Mouse (Mus musculus): ENCODE measurements around the gene Zfp120. TPM values are rescaled to one million over a fixed set of nuclear protein-coding genes. Genes with fewer than 3 reads are reported as not detected.
"Not testable (repeated sequence)": the region's sequence is repeated elsewhere in the genome, so short reads cannot be mapped to it uniquely, and the experiment has no call there.

Zfp120 gene
- total RNA-seq (2015): 18.4 and 25.2 TPM in 2 replicates
- total RNA-seq (2017): 31.3 and 42.7 TPM in 2 replicates

GRCm38 (mm10) chr2:150136435-150136897 is at the start of gene Zfp120:
TSS of gene Zfp120 (minus strand) at chr2:150136708.
- peak; percentile 89 for ATAC-seq (ENCODE audit: poor library complexity, severe bottlenecking)

GRCm38 (mm10) chr2:150181570-150181999 is 45.1 kb upstream of the Zfp120 start, which contains the start of gene Gm14139:
TSS of gene Gm14139 (plus strand) at chr2:150181755.
- not testable (repeated sequence) for ATAC-seq (ENCODE audit: poor library complexity, severe bottlenecking)

GRCm38 (mm10) chr2:150181046-150181445 is 44.5 kb upstream of the Zfp120 start:
- not testable (repeated sequence) for ATAC-seq (ENCODE audit: poor library complexity, severe bottlenecking)

GRCm38 (mm10) chr2:150179579-150179978 is 43.1 kb upstream of the Zfp120 start, which contains the start of gene Gm10770:
TSS of gene Gm10770 (minus strand) at chr2:150179679.
- ATAC-seq (ENCODE audit: poor library complexity, severe bottlenecking): not testable (repeated sequence)

- no peak for ATAC-seq (ENCODE audit: poor library complexity, severe bottlenecking)
Observed at GRCm38 (mm10) chr2:150173833-150174232, 37.3 kb upstream of the Zfp120 start.

GRCm38 (mm10) chr2:150166703-150167102 is 30.2 kb upstream of the Zfp120 start:
- no peak for ATAC-seq (ENCODE audit: poor library complexity, severe bottlenecking)

- no peak for ATAC-seq (ENCODE audit: poor library complexity, severe bottlenecking)
Observed at GRCm38 (mm10) chr2:150132773-150133172, 3.7 kb downstream of the Zfp120 start.

GRCm38 (mm10) chr2:150132002-150132401 is 4.5 kb downstream of the Zfp120 start:
- peak; percentile 46 for ATAC-seq (ENCODE audit: poor library complexity, severe bottlenecking)

GRCm38 (mm10) chr2:150111247-150111912 is 25.1 kb downstream of the Zfp120 start:
- ATAC-seq (ENCODE audit: poor library complexity, severe bottlenecking): no peak

- ATAC-seq (ENCODE audit: poor library complexity, severe bottlenecking): peak; percentile 66
Observed at GRCm38 (mm10) chr2:150099618-150100017, 36.9 kb downstream of the Zfp120 start.

Other genes with a start within 250 kb of the Zfp120 start
- not detected in 2 replicates for gene Gm10770, start 43.0 kb upstream of the Zfp120 start, total RNA-seq (2015)
- not detected in 2 replicates for gene Gm10770, start 43.0 kb upstream of the Zfp120 start, total RNA-seq (2017)
- not detected in 2 replicates for gene Gm14139, start 45.0 kb upstream of the Zfp120 start, total RNA-seq (2015)
- not detected in 2 replicates for gene Gm14139, start 45.0 kb upstream of the Zfp120 start, total RNA-seq (2017)
- 1.8 and 2.5 TPM in 2 replicates for gene Zfp937, start 81.4 kb upstream of the Zfp120 start, total RNA-seq (2015)
- gene Zfp937, start 81.4 kb upstream of the Zfp120 start, total RNA-seq (2017): 2.2 and 2.8 TPM in 2 replicates
- gene Gm21994, start 118.9 kb upstream of the Zfp120 start, total RNA-seq (2015): 2.8 and 4.4 TPM in 2 replicates
- 3.5 and 6.2 TPM in 2 replicates for gene Gm21994, start 118.9 kb upstream of the Zfp120 start, total RNA-seq (2017)
- not detected in 2 replicates for gene Gm14124, start 120.8 kb upstream of the Zfp120 start, total RNA-seq (2015)
- not detected in 2 replicates for gene Gm14124, start 120.8 kb upstream of the Zfp120 start, total RNA-seq (2017)
- gene Gm10130, start 187.0 kb upstream of the Zfp120 start, total RNA-seq (2015): 1.7 TPM in 1 of 2 replicates, not detected in the other
- gene Gm10130, start 187.0 kb upstream of the Zfp120 start, total RNA-seq (2017): 1.6 and 2.2 TPM in 2 replicates
- 2.7 and 5.6 TPM in 2 replicates for gene 3300002I08Rik, start 226.1 kb upstream of the Zfp120 start, total RNA-seq (2015)
- gene 3300002I08Rik, start 226.1 kb upstream of the Zfp120 start, total RNA-seq (2017): 7.2 and 11.2 TPM in 2 replicates

All from megakaryocyte, adult 5-6 weeks (primary cell).